Mouse (Mus musculus): ENCODE data around the gene Ric3. TPM values are rescaled to one million over a fixed set of nuclear protein-coding genes. Genes with fewer than 3 reads are reported as not detected.

The Ric3 gene
- polyA plus RNA-seq, 1 experiment from 2014 or later: 2.6 TPM

GRCm38 (mm10) chr7:109082269-109083112 is 640 bp downstream of the Ric3 start:
- 18% methylated on average over 12 of the region's 12 CpGs for WGBS
- Histone ChIP-seq H3K27ac (replicated peaks; ENCODE audit: low read depth, low read length) (no peak overlapping the region), H3K9me3 (ENCODE audit: control insufficient read depth, low read length) (no peaks in the 10 kb centered on the region), H3K36me3 (ENCODE audit: control insufficient read depth, insufficient read depth, low read length) (no peaks in the 10 kb centered on the region), H3K27me3 (replicated peaks; ENCODE audit: control insufficient read depth, insufficient read depth, low read length) (peaks cover 17% of the 10 kb centered on the region), H3K9ac (ENCODE audit: low read depth, low read length) (peak overlapping the region; percentile 58), H3K4me1 (ENCODE audit: control insufficient read depth, insufficient read depth, low read length) (0 out of 2 replicates have a peak, but pooled peaks cover 10% of the 10 kb centered on the region), H3K4me2 (ENCODE audit: low read depth, low read length) (peak overlapping the region; percentile 68), H3K4me3 (ENCODE audit: low read depth, low read length) (peak overlapping the region; percentile 52)
- ATAC-seq (ENCODE audit: low read depth): no peak
- DNase-seq (ENCODE audit: low spot score): peak; percentile 76

DNA sequence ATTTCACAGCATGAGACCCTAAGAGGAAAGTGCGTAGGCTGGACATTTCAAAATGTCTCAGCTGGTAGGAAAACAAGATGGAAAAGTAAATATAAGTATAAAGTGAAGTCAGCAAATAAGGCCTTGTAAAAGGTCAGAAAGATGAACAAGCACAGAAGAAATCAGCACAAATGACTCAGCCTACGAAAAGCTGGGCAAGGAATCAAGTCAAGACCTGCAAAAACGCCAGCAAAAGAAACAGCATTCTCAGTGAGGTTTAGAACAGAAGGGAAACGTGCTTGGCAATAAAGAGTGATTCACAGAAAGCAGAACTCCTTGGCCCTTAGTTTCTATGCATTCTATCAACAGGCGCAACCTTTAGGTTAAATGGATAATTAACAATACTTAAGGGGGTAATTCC is 10.8 kb downstream of the Ric3 start:
- Histone ChIP-seq H3K9ac (ENCODE audit: low read depth, low read length) (no peak overlapping the region), H3K27me3 (replicated peaks; ENCODE audit: control insufficient read depth, insufficient read depth, low read length) (no peaks in the 10 kb centered on the region), H3K36me3 (ENCODE audit: control insufficient read depth, insufficient read depth, low read length) (no peaks in the 10 kb centered on the region), H3K9me3 (ENCODE audit: control insufficient read depth, low read length) (no peaks in the 10 kb centered on the region), H3K4me1 (ENCODE audit: control insufficient read depth, insufficient read depth, low read length) (no peaks in the 10 kb centered on the region), H3K4me2 (ENCODE audit: low read depth, low read length) (no peak overlapping the region), H3K27ac (replicated peaks; ENCODE audit: low read depth, low read length) (no peak overlapping the region), H3K4me3 (ENCODE audit: low read depth, low read length) (no peak overlapping the region)
- 66% methylated on average over 5 of the region's 5 CpGs for WGBS
- ATAC-seq (ENCODE audit: low read depth) (no peak), DNase-seq (ENCODE audit: low spot score) (no peak)

GRCm38 (mm10) chr7:109069641-109070040 is 13.5 kb downstream of the Ric3 start:
- Histone ChIP-seq H3K27ac (replicated peaks; ENCODE audit: low read depth, low read length) (no peak overlapping the region), H3K9me3 (ENCODE audit: control insufficient read depth, low read length) (no peaks in the 10 kb centered on the region), H3K9ac (ENCODE audit: low read depth, low read length) (no peak overlapping the region), H3K4me3 (ENCODE audit: low read depth, low read length) (no peak overlapping the region), H3K36me3 (ENCODE audit: control insufficient read depth, insufficient read depth, low read length) (no peaks in the 10 kb centered on the region), H3K4me1 (ENCODE audit: control insufficient read depth, insufficient read depth, low read length) (no peaks in the 10 kb centered on the region), H3K4me2 (ENCODE audit: low read depth, low read length) (no peak overlapping the region), H3K27me3 (replicated peaks; ENCODE audit: control insufficient read depth, insufficient read depth, low read length) (no peaks in the 10 kb centered on the region)
- ATAC-seq (ENCODE audit: low read depth) (no peak), DNase-seq (ENCODE audit: low spot score) (no peak)
- 83% methylated on average over 4 of the region's 4 CpGs for WGBS

DNA sequence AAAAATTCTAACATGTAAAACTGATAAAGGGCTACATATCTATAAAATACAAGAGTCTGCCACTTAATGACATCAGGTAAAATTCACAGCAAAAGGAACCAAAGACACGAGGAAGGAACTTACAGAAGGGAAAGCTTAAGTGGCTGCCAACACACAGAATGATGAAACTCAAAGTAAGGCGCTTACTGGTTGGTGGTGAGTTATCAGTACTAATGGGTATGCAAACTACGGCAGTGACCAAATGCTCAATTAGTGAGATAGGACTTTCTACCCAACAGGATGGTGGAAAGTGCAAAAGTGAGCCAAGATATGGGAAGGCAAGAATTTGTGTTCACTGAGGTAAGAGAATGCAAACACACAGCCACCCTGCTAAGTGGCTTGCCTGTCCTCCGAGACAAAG is 23.6 kb downstream of the Ric3 start:
- 82% methylated on average over 4 of the region's 4 CpGs for WGBS
- ATAC-seq (ENCODE audit: low read depth): no peak

DNA sequence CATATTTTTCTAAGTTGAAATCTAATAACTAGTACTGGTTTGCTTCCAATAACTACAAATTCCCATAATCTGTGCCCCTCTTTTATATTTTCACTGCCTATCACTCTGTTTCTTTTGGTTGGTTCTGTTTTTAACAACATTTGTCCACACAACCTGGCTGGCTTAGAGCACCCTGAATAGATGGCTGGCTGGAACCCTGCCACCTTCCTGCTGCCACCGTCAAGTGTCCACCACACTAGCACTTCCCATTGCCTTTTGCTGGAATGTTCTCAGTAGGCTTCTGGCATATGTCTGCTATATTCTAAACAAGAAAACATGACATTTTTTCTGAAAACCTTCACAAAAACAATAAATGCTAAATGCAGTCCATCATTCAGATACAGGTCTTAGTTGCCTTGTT is 32.3 kb downstream of the Ric3 start:
- no peaks in the 10 kb centered on the region for H3K9me3 ChIP-seq (ENCODE audit: control insufficient read depth, low read length)
- ATAC-seq (ENCODE audit: low read depth): no peak
- WGBS: 84% methylated on average over 1 of the region's 1 CpGs
- no peaks in the 10 kb centered on the region for H3K27me3 ChIP-seq (replicated peaks; ENCODE audit: control insufficient read depth, insufficient read depth, low read length)
- H3K27ac ChIP-seq (replicated peaks; ENCODE audit: low read depth, low read length): no peak overlapping the region
- H3K36me3 ChIP-seq (ENCODE audit: control insufficient read depth, insufficient read depth, low read length): no peaks in the 10 kb centered on the region
- no peaks in the 10 kb centered on the region for H3K4me1 ChIP-seq (ENCODE audit: control insufficient read depth, insufficient read depth, low read length)
- no peak overlapping the region for H3K4me2 ChIP-seq (ENCODE audit: low read depth, low read length)
- no peak overlapping the region for H3K4me3 ChIP-seq (ENCODE audit: low read depth, low read length)
- no peak for DNase-seq (ENCODE audit: low spot score)
- no peak overlapping the region for H3K9ac ChIP-seq (ENCODE audit: low read depth, low read length)

More for the DNA sequence above, 23.6 kb downstream of the Ric3 start:
- H3K36me3 ChIP-seq (ENCODE audit: control insufficient read depth, insufficient read depth, low read length): no peaks in the 10 kb centered on the region
- H3K4me1 ChIP-seq (ENCODE audit: control insufficient read depth, insufficient read depth, low read length): no peaks in the 10 kb centered on the region
- H3K4me3 ChIP-seq (ENCODE audit: low read depth, low read length): no peak overlapping the region
- DNase-seq (ENCODE audit: low spot score): no peak
- H3K27me3 ChIP-seq (replicated peaks; ENCODE audit: control insufficient read depth, insufficient read depth, low read length): no peaks in the 10 kb centered on the region
- no peak overlapping the region for H3K27ac ChIP-seq (replicated peaks; ENCODE audit: low read depth, low read length)
- H3K9ac ChIP-seq (ENCODE audit: low read depth, low read length): no peak overlapping the region
- no peak overlapping the region for H3K4me2 ChIP-seq (ENCODE audit: low read depth, low read length)
- no peaks in the 10 kb centered on the region for H3K9me3 ChIP-seq (ENCODE audit: control insufficient read depth, low read length)

GRCm38 (mm10) chr7:109045876-109046275 is 37.3 kb downstream of the Ric3 start:
- Histone ChIP-seq H3K9me3 (ENCODE audit: control insufficient read depth, low read length) (no peaks in the 10 kb centered on the region), H3K4me1 (ENCODE audit: control insufficient read depth, insufficient read depth, low read length) (no peaks in the 10 kb centered on the region), H3K4me2 (ENCODE audit: low read depth, low read length) (no peak overlapping the region), H3K27me3 (replicated peaks; ENCODE audit: control insufficient read depth, insufficient read depth, low read length) (no peaks in the 10 kb centered on the region), H3K9ac (ENCODE audit: low read depth, low read length) (no peak overlapping the region), H3K4me3 (ENCODE audit: low read depth, low read length) (no peak overlapping the region), H3K36me3 (ENCODE audit: control insufficient read depth, insufficient read depth, low read length) (no peaks in the 10 kb centered on the region), H3K27ac (replicated peaks; ENCODE audit: low read depth, low read length) (no peak overlapping the region)
- 89% methylated on average over 2 of the region's 2 CpGs for WGBS
- ATAC-seq (ENCODE audit: low read depth) (no peak), DNase-seq (ENCODE audit: low spot score) (no peak)

DNA sequence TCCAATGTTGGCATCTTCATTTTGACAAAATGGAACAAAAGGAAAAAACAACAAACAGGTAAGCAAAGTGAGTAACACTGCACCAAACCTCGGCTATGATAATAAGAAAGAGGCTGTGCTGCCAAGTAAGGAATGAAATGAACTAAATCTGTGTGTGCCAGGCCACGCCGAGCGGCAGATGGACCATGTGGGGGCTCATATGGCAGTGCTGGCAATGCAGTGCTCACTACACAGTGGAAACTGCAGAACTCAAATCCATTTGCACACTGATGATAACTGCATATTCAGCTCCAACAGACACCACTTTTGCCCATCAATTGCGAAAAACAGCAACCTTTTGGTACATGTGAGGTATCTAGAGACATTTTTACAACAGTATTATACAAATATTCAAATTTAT is 43.7 kb downstream of the Ric3 start:
- Histone ChIP-seq H3K9ac (ENCODE audit: low read depth, low read length) (no peak overlapping the region), H3K36me3 (ENCODE audit: control insufficient read depth, insufficient read depth, low read length) (no peaks in the 10 kb centered on the region), H3K4me1 (ENCODE audit: control insufficient read depth, insufficient read depth, low read length) (no peaks in the 10 kb centered on the region), H3K27ac (replicated peaks; ENCODE audit: low read depth, low read length) (no peak overlapping the region), H3K9me3 (ENCODE audit: control insufficient read depth, low read length) (no peaks in the 10 kb centered on the region), H3K27me3 (replicated peaks; ENCODE audit: control insufficient read depth, insufficient read depth, low read length) (no peaks in the 10 kb centered on the region), H3K4me3 (ENCODE audit: low read depth, low read length) (no peak overlapping the region), H3K4me2 (ENCODE audit: low read depth, low read length) (no peak overlapping the region)
- no peak for DNase-seq (ENCODE audit: low spot score)
- WGBS: 79% methylated on average over 5 of the region's 5 CpGs
- no peak for ATAC-seq (ENCODE audit: low read depth)

GRCm38 (mm10) chr7:109038987-109039386 is 44.1 kb downstream of the Ric3 start:
- no peaks in the 10 kb centered on the region for H3K9me3 ChIP-seq (ENCODE audit: control insufficient read depth, low read length)
- no peak overlapping the region for H3K4me2 ChIP-seq (ENCODE audit: low read depth, low read length)
- H3K9ac ChIP-seq (ENCODE audit: low read depth, low read length): no peak overlapping the region
- ATAC-seq (ENCODE audit: low read depth) (peak; percentile 79; the same call in 1 of the 2 replicates), DNase-seq (ENCODE audit: low spot score) (peak; percentile 32)
- H3K36me3 ChIP-seq (ENCODE audit: control insufficient read depth, insufficient read depth, low read length): no peaks in the 10 kb centered on the region
- H3K27me3 ChIP-seq (replicated peaks; ENCODE audit: control insufficient read depth, insufficient read depth, low read length): no peaks in the 10 kb centered on the region
- no peak overlapping the region for H3K4me3 ChIP-seq (ENCODE audit: low read depth, low read length)
- no peaks in the 10 kb centered on the region for H3K4me1 ChIP-seq (ENCODE audit: control insufficient read depth, insufficient read depth, low read length)
- WGBS: 33% methylated on average over 1 of the region's 1 CpGs
- no peak overlapping the region for H3K27ac ChIP-seq (replicated peaks; ENCODE audit: low read depth, low read length)
